Mouse (Mus musculus): ENCODE measurements at regions not wholly inside any gene's neighbourhood (a gene's known extent, or its start where the extent isn't known, plus 50 kb on each side); places are given as distances from the start of the nearest gene placed in this dataset.
A peak's percentile ranks its signal among the peaks of the same experiment; 100 is the strongest.

DNA sequence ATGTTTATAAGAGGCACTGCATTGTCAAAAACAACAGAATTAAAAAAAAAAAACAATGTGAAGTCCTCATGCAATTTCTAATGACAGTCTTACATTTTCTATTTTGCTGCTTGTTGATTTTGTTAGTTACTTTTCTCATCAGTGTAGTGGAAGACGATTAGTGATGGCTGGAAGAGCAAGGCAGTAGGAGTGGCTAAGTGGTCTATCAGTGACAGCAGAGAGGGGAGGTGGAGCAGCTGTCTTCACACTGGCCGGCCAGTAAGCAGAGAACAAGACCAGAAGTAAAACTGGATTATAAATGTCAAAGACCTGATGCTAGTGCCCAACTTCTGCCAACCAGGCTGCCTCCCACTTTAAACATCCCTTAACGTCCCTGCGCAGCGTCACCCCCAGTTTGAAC, 265.6 kb upstream of the Fbxl7 start:
- Histone ChIP-seq H3K27ac (no peak overlapping the region), H3K4me2 (replicated peaks) (no peak overlapping the region), H3K9me3 (replicated peaks) (no peaks in the 10 kb centered on the region), H3K27me3 (no peaks in the 10 kb centered on the region), H3K4me1 (no peaks in the 10 kb centered on the region), H3K36me3 (no peaks in the 10 kb centered on the region), H3K9ac (no peak overlapping the region), H3K4me3 (no peak overlapping the region)
- ATAC-seq (ENCODE audit: low FRiP score): no peak
- 77% methylated on average over 5 of the region's 5 CpGs for WGBS

DNA sequence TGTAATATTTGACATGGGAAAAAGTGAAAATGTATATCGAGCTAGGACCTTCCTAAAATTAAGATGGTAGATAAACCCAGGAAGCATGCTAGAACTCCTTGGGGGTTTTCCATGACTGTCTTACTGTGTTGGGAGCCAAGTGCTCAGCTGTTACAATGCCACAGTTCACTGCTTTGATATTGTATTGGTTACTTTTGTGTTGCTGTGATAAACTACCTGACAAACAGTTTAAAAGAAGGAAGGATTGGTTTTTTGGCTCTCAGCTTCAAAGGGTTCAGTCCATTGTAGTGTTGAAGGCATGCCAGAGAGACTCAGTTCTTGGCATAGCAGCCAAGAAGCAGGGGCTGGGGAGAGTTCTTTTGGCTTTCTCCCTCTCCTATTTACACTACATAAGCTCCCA, 272.1 kb upstream of the Fbxl7 start:
- no peak for ATAC-seq (ENCODE audit: low FRiP score)
- 90% methylated on average over 1 of the region's 1 CpGs for WGBS
- no peaks in the 10 kb centered on the region for H3K27me3 ChIP-seq
- H3K4me1 ChIP-seq: no peaks in the 10 kb centered on the region
- H3K36me3 ChIP-seq: no peaks in the 10 kb centered on the region
- H3K4me2 ChIP-seq (replicated peaks): no peak overlapping the region
- no peak overlapping the region for H3K4me3 ChIP-seq
- H3K27ac ChIP-seq: no peak overlapping the region
- no peaks in the 10 kb centered on the region for H3K9me3 ChIP-seq (replicated peaks)
- no peak overlapping the region for H3K9ac ChIP-seq

DNA sequence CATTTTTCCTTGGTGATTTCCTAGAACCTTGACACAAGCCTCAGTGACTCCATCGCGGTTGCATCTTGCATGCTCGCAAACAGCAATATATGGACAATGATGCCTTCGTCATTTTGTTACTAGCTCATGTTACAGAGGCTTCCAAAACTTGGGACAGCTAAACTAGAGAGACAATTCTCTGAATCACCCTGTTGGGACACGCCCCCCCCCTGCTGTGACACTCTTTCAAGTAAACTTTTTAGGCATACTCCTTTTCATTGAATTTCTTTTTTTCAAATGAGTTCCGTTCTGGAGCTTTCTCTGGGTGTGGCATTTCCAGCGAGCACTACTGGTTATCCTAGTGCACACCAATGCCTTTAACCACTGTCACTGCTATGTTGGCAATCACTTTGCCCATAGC, 274.5 kb upstream of the Fbxl7 start:
- H3K36me3 ChIP-seq: no peaks in the 10 kb centered on the region
- H3K4me2 ChIP-seq (replicated peaks): no peak overlapping the region
- WGBS: 91% methylated on average over 7 of the region's 7 CpGs
- H3K4me1 ChIP-seq: no peaks in the 10 kb centered on the region
- H3K9me3 ChIP-seq (replicated peaks): no peaks in the 10 kb centered on the region
- no peak overlapping the region for H3K9ac ChIP-seq
- no peaks in the 10 kb centered on the region for H3K27me3 ChIP-seq
- H3K4me3 ChIP-seq: no peak overlapping the region
- H3K27ac ChIP-seq: no peak overlapping the region
- no peak for ATAC-seq (ENCODE audit: low FRiP score)

DNA sequence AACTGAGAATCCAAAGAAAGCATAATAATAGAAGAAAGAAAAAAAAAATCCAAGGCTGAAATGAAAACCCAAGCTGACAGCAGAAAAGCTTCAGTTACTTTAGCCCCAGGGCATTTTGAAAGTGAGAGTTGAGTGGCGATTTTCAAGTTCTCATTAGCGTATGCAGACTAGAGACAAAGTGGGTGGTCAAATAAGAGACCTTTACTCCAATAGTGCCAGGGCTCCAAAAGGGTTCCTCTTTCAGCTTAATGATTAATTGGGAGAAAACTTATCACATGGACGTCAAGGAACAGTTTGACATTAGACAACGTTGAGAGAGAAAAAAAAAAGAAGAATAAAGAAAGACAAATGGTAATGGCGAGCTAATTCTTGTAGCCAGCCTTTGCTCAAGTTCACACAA, 278.1 kb upstream of the Fbxl7 start:
- no peak for ATAC-seq (ENCODE audit: low FRiP score)
- no peaks in the 10 kb centered on the region for H3K36me3 ChIP-seq
- H3K27ac ChIP-seq: no peak overlapping the region
- H3K27me3 ChIP-seq: no peaks in the 10 kb centered on the region
- H3K4me1 ChIP-seq: peaks cover 9% of the 10 kb centered on the region; the same call in 1 of the 2 replicates
- H3K4me3 ChIP-seq: no peak overlapping the region
- H3K9me3 ChIP-seq (replicated peaks): no peaks in the 10 kb centered on the region
- 34% methylated on average over 5 of the region's 5 CpGs for WGBS
- H3K4me2 ChIP-seq (replicated peaks): no peak overlapping the region
- no peak overlapping the region for H3K9ac ChIP-seq

DNA sequence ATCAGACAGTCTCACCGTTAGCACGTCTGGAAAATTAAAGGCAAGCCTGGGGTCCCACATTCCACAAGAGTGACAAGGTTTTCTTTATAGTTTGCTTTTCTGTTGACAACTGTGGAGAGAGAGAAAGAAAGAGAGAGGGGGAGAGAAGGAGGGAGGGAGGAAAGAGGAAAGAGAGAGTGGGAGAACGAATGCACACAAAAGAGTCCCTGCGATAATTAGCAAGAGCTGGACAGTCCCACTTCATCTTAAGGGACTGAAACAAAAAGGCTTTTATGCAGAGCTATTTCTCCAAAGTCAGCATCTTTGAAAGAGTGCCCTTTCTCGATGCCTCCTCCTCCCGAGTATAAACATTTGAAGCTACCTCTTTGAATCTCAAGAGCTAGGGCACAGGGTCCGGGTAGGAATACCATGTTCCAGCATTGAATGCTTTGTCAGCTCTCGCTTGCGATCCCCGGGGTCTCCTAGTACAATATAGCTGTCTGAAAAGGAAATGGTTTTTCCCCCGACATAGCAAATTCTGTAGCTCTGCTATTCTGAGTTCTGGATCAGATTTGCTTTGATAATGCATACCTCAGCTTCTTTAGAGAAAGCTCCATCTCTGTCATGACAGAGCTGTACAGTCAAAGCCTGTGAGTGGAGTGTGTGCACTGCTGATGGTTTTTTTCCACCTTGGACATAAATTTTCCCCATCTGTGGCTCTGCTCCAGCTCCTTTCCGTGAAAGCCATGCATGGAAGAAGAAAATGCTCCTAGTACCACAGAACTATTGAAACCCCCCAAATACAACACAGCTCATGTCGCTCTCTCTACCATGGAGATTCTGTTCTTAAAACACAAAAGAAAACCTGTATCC, 282.9 kb upstream of the Fbxl7 start:
- Histone ChIP-seq H3K36me3 (no peaks in the 10 kb centered on the region), H3K4me2 (replicated peaks) (peak overlapping the region; percentile 24), H3K4me3 (no peak overlapping the region), H3K27me3 (no peaks in the 10 kb centered on the region), H3K9ac (no peak overlapping the region), H3K4me1 (peaks cover 10% of the 10 kb centered on the region; the same call in 1 of the 2 replicates), H3K9me3 (replicated peaks) (no peaks in the 10 kb centered on the region; the same call in 1 of the 2 replicates), H3K27ac (no peak overlapping the region)
- no peak for ATAC-seq (ENCODE audit: low FRiP score)
- 32% methylated on average over 13 of the region's 13 CpGs for WGBS

DNA sequence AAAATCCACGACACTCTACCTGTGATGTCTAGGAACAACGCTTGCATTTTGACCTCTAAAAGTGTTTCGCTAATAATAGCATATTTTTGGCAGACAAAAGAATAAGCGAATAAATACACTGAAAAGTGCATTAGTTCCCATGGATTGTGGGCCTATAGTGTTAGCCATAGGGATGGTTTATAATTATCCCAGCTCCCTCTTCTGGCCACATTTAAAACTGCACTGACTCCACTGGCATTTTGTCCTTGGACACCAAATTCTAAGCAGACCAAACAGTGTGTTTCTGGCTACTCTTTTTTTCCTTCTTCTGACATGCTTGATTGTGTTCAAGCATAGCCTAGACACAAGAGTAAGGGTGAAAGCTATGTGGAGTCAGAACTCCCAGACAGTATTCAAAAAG, 276.8 kb upstream of the Ank start:
- H3K4me1 ChIP-seq: no peaks in the 10 kb centered on the region
- H3K27me3 ChIP-seq: no peaks in the 10 kb centered on the region
- WGBS: 52% methylated on average over 4 of the region's 4 CpGs
- no peaks in the 10 kb centered on the region for H3K36me3 ChIP-seq
- peak; percentile 61; the same call in 1 of the 2 replicates for ATAC-seq (ENCODE audit: low FRiP score)
- no peak overlapping the region for H3K9ac ChIP-seq
- no peak overlapping the region for H3K27ac ChIP-seq
- no peak overlapping the region for H3K4me3 ChIP-seq
- no peaks in the 10 kb centered on the region; the same call in 1 of the 2 replicates for H3K9me3 ChIP-seq (replicated peaks)
- no peak overlapping the region for H3K4me2 ChIP-seq (replicated peaks)

DNA sequence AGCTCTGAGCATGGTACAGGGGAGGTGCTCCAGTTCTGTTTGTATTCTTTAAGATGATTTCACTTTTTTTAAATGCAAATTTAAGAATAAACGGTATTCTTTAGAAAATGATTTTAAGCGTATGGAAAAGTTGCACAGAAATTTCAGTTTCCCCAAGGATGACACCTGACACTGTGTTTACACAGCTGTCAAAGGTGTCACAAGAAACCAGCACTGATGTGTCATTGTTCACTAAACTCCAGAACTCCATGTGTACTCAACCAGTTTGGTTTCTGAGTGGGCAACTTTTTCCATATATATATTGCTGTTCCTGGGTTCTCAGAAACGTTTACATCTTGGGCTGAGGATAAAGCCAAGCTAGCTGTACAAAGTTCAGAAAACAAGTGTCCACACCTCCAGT, 265.0 kb upstream of the Ank start:
- no peaks in the 10 kb centered on the region for H3K4me1 ChIP-seq
- H3K4me2 ChIP-seq (replicated peaks): no peak overlapping the region
- no peak overlapping the region for H3K4me3 ChIP-seq
- WGBS: 86% methylated on average over 3 of the region's 3 CpGs
- H3K27ac ChIP-seq: no peak overlapping the region
- ATAC-seq (ENCODE audit: low FRiP score): no peak
- H3K36me3 ChIP-seq: no peaks in the 10 kb centered on the region
- H3K9ac ChIP-seq: no peak overlapping the region
- no peaks in the 10 kb centered on the region for H3K9me3 ChIP-seq (replicated peaks)
- H3K27me3 ChIP-seq: no peaks in the 10 kb centered on the region

DNA sequence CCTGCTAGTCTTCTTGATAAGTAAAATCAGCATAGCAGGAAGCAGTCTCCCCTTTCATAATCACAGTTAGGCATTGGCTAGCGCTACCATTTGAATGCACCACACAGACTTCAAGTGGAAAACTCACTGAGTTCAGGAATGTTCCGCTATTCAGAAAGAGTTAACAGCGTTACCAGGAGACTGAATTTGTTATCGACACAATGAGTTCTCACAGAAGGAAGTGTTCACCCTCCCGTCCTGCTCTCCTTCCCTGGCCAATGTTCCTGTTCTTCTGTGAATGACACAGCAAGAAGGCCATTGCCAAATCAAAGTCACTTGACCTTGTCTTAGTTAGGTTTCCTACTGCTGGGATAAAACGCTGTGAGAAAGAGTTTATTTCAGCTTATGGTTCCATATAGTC, 261.6 kb upstream of the Ank start:
- H3K4me3 ChIP-seq: no peak overlapping the region
- no peaks in the 10 kb centered on the region for H3K27me3 ChIP-seq
- no peak for ATAC-seq (ENCODE audit: low FRiP score)
- no peak overlapping the region for H3K4me2 ChIP-seq (replicated peaks)
- no peak overlapping the region for H3K27ac ChIP-seq
- WGBS: 49% methylated on average over 6 of the region's 6 CpGs
- H3K9ac ChIP-seq: no peak overlapping the region
- no peaks in the 10 kb centered on the region for H3K4me1 ChIP-seq
- H3K36me3 ChIP-seq: no peaks in the 10 kb centered on the region
- H3K9me3 ChIP-seq (replicated peaks): no peaks in the 10 kb centered on the region

DNA sequence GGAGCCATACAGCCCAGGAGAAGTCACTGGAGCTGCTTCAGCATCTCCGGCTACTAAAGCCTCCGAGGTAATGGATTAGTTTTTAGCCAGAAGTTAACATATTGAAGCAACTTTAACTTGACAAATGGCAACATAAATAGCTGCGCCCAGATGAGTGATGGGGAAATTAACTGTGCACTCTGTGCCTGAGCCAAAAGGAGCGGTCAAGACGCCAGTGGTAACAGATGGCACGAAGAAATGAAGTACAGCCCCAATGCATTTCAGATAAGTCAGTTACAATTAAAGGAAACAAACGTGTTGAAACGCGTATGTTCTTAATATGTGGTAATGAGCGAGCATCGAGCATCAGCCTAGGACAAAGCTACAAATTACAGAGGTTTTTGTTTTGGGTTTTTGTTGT, 259.0 kb upstream of the Ank start:
- Histone ChIP-seq H3K27me3 (no peaks in the 10 kb centered on the region), H3K9ac (no peak overlapping the region), H3K27ac (no peak overlapping the region), H3K9me3 (replicated peaks) (no peaks in the 10 kb centered on the region), H3K36me3 (no peaks in the 10 kb centered on the region), H3K4me2 (replicated peaks) (no peak overlapping the region), H3K4me3 (no peak overlapping the region), H3K4me1 (no peaks in the 10 kb centered on the region)
- ATAC-seq (ENCODE audit: low FRiP score): no peak
- 78% methylated on average over 11 of the region's 11 CpGs for WGBS

DNA sequence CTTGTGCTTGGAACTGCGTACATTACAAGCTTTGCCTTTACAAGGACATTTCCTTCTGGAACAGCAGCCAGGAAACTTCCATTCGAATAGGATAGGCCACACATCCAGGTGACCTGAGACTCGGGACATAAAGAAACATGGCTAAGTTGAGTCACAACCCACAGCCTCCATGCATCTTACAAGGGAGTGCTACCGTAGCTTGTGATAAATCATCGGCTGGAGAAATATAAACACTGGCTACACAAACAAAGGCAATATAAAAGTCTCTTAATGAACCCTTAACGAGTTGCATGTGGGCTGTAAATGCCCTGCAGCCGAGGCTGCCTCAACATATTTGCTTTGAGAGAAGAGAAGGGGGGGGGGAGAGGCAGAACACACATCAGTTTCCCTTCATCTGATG, 250.1 kb upstream of the Ank start:
- H3K4me2 ChIP-seq (replicated peaks): no peak overlapping the region
- 69% methylated on average over 7 of the region's 7 CpGs for WGBS
- H3K27me3 ChIP-seq: no peaks in the 10 kb centered on the region
- no peak overlapping the region for H3K9ac ChIP-seq
- H3K4me3 ChIP-seq: no peak overlapping the region
- H3K36me3 ChIP-seq: no peaks in the 10 kb centered on the region
- no peak for ATAC-seq (ENCODE audit: low FRiP score)
- no peak overlapping the region for H3K27ac ChIP-seq
- no peaks in the 10 kb centered on the region for H3K4me1 ChIP-seq
- no peaks in the 10 kb centered on the region for H3K9me3 ChIP-seq (replicated peaks)

DNA sequence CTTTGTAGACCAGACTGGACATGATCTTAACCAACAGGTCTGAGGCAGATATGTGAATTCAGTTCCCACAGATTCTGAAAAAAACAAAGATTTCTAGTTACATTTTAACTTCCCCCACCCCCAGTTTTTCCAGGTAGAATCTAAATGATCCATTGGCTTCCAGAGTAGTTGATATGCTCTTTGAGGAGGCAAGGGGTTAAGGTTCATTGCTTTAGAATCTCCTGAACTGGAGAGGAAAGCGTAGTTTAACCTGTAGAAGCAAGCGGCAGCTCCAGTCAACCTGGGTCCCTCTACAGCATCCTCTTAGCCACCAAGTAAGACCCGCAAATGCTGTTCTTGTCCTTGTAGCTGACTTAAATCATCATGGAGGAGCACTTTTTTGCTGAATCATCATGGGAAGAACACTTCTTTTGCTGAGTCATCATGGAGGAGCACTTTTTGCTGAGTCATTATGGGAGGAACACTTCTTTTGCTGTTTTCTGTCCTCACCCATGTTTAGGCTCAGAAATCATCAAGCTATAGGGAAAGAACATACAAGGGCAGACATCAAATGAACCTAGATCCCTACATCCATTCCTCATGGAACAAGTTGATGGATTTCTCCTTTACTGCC, 247.2 kb upstream of the Ank start:
- no peak overlapping the region for H3K27ac ChIP-seq
- H3K27me3 ChIP-seq: no peaks in the 10 kb centered on the region
- no peak overlapping the region for H3K4me3 ChIP-seq
- no peaks in the 10 kb centered on the region for H3K36me3 ChIP-seq
- H3K9me3 ChIP-seq (replicated peaks): no peaks in the 10 kb centered on the region
- H3K4me1 ChIP-seq: no peaks in the 10 kb centered on the region
- no peak overlapping the region for H3K9ac ChIP-seq
- H3K4me2 ChIP-seq (replicated peaks): no peak overlapping the region
- 93% methylated on average over 3 of the region's 3 CpGs for WGBS
- no peak for ATAC-seq (ENCODE audit: low FRiP score)

DNA sequence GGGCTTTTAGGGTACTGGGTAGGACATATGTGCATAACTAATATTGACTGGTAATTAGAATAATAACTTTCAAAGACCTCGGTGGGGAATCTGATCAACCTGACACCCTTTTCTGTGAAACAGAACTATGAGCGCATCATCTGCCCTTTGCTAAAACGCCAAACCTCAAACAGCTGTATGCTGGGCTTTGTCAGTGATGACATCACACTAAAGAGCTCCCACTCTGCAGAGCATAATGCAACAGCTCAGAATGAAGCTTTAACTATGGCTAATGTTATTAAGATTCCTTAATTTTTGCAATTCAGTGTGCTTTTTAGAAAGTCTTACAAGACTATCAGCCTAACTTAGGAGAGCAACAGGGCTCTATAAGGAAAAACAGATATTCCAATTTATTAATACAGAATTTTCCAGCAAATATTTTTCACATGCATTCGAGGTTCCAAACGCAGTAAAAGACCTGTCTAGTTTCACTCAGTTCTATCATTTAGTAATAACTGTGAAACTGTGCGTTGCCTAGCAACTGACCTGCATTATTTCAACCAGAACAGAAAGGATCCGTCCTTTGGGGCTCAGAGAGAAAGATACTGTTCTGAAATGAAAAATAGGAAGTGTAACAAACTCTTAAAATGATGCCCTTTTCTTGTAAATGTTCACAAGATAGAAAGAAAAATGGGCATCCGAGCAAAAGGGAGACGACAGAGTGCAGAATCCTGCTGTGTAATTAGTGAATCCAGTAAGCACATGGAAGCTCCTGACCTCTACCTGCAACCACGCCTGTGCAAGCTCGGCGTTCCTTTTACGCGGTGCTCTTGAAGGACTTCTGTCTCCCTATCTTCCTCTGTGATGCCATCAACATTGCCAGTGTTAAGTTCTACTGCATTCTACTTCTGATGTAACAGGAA, 242.6 kb upstream of the Ank start:
- no peaks in the 10 kb centered on the region for H3K27me3 ChIP-seq
- no peak overlapping the region for H3K9ac ChIP-seq
- no peak overlapping the region for H3K4me3 ChIP-seq
- no peak overlapping the region for H3K4me2 ChIP-seq (replicated peaks)
- H3K27ac ChIP-seq: no peak overlapping the region
- H3K36me3 ChIP-seq: no peaks in the 10 kb centered on the region
- H3K9me3 ChIP-seq (replicated peaks): no peaks in the 10 kb centered on the region
- no peaks in the 10 kb centered on the region for H3K4me1 ChIP-seq
- 64% methylated on average over 14 of the region's 14 CpGs for WGBS
- ATAC-seq (ENCODE audit: low FRiP score): no peak
